Mouse (Mus musculus) kidney, embryonic 14.5 days (tissue): ENCODE data around the gene Dnah8. TPM values are rescaled to one million over a fixed set of nuclear protein-coding genes. Genes with fewer than 3 reads are reported as not detected.
"Not testable (repeated sequence)": the region's sequence is repeated elsewhere in the genome, so short reads cannot be mapped to it uniquely, and the experiment has no call there.

ENCODE experiments used
- ATAC-seq: fragments of 200-750 bp; cut with Nextera tagmentation; 2 replicates; pipeline ENCODE4 v1.8.0; 2017; ENCODE audit warnings: moderate number of reproducible peaks, mild to moderate bottlenecking, moderate TSS enrichment, moderate library complexity; ENCODE audit not compliant: low FRiP score, low TSS enrichment
- H3K27ac ChIP-seq: fragments of 300-500 bp; sonication (generic); 2 replicates; pipeline ENCODE4 v1.5.1; 2014; ENCODE audit warnings: low read depth, mild to moderate bottlenecking, low read length, moderate library complexity, mixed read lengths
- H3K27me3 ChIP-seq: fragments of 300-500 bp; sonication (generic); 2 replicates; pipeline ENCODE4 v1.6.1; 2014; ENCODE audit warnings: mild to moderate bottlenecking, low read length; ENCODE audit not compliant: control insufficient read depth, insufficient read depth
- H3K36me3 ChIP-seq: fragments of 300-500 bp; sonication (generic); 2 replicates; pipeline ENCODE4 v1.6.1; 2014; ENCODE audit warnings: low read length, mixed read lengths; ENCODE audit not compliant: control insufficient read depth, insufficient read depth
- H3K4me1 ChIP-seq: fragments of 300-500 bp; sonication (generic); 2 replicates; pipeline ENCODE4 v1.6.1; 2014; ENCODE audit warnings: low read length, mixed read lengths; ENCODE audit not compliant: control insufficient read depth, insufficient read depth
- H3K4me2 ChIP-seq: fragments of 300-500 bp; sonication (generic); replicated peaks from 2 replicates; pipeline ENCODE4 v1.6.1; 2014; ENCODE audit warnings: low read depth, mild to moderate bottlenecking, low read length
- H3K4me3 ChIP-seq: fragments of 300-500 bp; sonication (generic); 2 replicates; pipeline ENCODE4 v1.5.1; 2014; ENCODE audit warnings: mild to moderate bottlenecking, low read length
- H3K9ac ChIP-seq: fragments of 300-500 bp; sonication (generic); 2 replicates; pipeline ENCODE4 v1.6.1; 2014; ENCODE audit warnings: low read depth, mild to moderate bottlenecking, low read length, moderate library complexity
- H3K9me3 ChIP-seq: fragments of 300-500 bp; sonication (generic); 2 replicates; pipeline ENCODE4 v1.6.1; 2016; ENCODE audit warnings: low read length; ENCODE audit not compliant: control insufficient read depth
- WGBS: fragments of 180-500 bp; shearing (Covaris S2); extraction: QIAGEN DNeasy Blood & Tissue Kit; methylation state at CpG from one replicate; pipeline ENCODE4 v1.1.7; 2014; 5-methylcytosine and 5-hydroxymethylcytosine counted together
- polyA plus RNA-seq: library from polyadenylated mRNA; unstranded; fragments of >200 nt; fragmentation: Nextera tagmentation; extraction: Ambion mirVana; gene quantifications from 2 replicates; pipeline ENCODE4 v1.2.1, GENCODE M21; 2014

Dnah8 gene
- 0.57 and 0.61 TPM in 2 replicates for polyA plus RNA-seq

DNA sequence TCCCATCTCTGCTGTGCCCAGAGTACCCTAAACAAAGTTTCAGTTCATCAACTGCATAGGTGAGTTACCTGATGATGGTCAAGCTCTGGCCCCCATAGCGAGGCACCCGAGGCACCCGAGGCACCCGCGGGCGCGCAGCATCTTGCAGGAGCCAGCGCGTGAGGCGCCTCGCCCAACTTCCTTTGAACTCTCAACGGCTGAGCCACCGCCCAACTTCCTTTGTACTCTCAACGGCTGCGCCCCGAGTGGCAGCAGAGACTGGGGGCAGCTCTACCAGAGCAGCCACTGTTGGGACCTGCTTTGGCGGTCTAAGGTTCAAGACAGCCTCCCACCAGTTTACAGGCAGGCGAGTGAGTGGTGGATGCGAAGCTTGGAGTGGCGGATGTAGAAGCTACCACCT is at the start of gene Dnah8:
TSS of gene Dnah8 (plus strand) at position 223 of the 400 bp plus-strand sequence.
- H3K36me3 ChIP-seq, H3K4me2 ChIP-seq, ATAC-seq, H3K9ac ChIP-seq, H3K4me3 ChIP-seq, H3K4me1 ChIP-seq, H3K27ac ChIP-seq, H3K27me3 ChIP-seq, H3K9me3 ChIP-seq: not testable (repeated sequence)
- no CpG with 5 or more reads among the region's 20 CpGs for WGBS

DNA sequence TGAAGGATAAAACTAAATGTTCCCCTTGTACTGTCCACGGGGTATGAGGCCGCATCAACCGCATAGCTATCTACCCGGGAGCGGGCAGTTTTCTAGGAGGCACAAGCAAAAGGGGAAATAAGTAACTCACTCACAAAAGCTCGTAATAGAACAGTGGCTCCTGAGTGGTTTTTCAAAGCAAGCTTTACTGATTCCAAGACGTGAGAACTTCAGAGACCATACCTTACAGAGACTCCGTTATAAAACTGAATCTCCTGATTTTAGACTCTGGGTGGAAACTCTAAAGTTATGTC is 49.4 kb upstream of the Dnah8 start:
- Histone ChIP-seq H3K4me2 (peak overlapping the region; percentile 73; the same call in 1 of the 2 replicates), H3K9me3 (no peaks in the 10 kb centered on the region), H3K4me1 (peaks cover 25% of the 10 kb centered on the region), H3K36me3 (no peaks in the 10 kb centered on the region), H3K27ac (no peak overlapping the region), H3K27me3 (no peaks in the 10 kb centered on the region), H3K9ac (no peak overlapping the region), H3K4me3 (peak overlapping the region; percentile 62; the same call in 1 of the 2 replicates)
- WGBS = 75% methylated on average over 8 of the region's 8 CpGs
- no peak for ATAC-seq

DNA sequence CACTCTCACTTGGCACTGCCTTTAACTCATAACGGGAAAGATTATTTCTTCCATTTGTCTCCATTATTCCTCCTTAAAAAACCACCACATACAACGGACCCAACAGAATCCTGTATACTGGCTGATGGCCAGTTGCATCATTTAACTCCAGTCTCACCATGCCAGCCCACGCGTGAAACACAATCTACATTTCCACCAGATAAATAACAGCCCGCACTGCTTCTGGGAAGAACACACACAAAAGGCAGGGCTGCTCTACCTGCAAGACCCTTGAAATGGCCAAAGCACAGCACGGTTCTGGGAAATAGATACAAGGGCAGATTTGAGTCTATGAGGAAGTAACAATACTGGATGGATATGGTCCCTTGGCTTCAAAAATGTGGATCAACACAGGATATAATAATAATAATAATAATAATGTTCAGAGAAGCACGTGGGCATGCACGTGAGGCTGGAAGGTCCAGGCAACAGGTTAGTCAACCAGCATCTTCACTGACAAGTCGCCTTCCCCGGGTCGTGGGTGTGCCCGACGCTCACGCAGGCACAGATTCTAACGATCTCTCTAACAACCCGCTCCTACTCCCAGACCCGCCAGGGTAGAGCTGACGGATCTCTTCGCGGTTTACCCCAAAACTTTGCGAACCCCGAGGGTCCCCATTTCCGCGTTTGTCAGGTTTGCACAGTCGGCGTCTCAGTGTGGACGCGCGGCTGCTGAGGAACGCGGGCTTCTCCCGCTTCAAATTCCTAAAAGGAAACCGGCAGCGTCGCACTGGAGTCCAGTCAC is 48.8 kb upstream of the Dnah8 start:
- 6% methylated on average over 35 of the region's 35 CpGs for WGBS

DNA sequence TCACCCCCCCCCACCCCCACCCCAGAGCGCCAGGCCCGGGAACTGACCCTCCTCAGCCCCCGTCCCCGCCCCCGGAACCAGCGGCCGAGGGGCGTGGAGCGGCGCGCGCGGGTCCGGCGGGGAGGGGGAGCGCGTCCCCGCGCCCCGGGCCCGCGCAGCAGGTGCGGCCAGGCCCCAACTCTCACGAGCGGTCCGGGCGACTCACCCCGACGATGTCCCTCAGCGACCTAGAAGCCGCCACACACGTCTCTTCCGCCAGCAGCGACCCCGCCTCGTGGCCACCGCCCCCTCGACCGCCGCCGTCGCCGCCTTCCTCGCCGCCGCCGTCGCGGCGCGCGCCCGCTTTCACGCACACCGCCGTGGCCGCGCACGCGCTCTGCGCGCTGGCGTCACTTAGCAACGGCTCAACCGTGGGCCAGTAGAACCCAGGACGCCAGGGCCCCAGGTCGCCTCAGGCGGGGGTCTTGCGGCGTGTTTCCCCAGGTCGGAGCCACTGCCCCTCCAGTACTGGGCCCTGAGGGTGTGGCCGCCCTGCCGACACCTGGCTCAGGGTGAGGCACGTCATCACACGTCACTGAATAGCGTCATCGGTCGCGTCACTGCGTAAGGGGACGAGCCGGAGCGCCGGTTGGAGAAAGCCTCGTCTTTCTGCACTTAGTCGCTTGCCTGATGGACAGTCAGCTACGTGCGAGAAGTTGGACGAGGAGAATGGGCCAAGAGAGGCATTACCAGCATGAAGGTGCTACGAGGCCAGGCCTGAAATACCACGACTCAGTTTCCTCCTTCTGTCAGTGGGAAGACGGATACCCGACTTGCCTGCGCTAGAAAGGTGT is 48.0 kb upstream of the Dnah8 start, which contains the start of gene Btbd9:
TSS of gene Btbd9 (minus strand) at position 548 of the 833 bp plus-strand sequence.
- Histone ChIP-seq H3K9ac (peak within 1 kb of the TSS; percentile 72), H3K9me3 (no peaks in the 10 kb centered on the region), H3K4me3 (peak within 1 kb of the TSS; percentile 62), H3K36me3 (no peaks in the 10 kb centered on the region), H3K27me3 (no peaks in the 10 kb centered on the region), H3K27ac (peak within 1 kb of the TSS; percentile 60), H3K4me2 (peak within 1 kb of the TSS; percentile 73), H3K4me1 (peaks cover 13% of the 10 kb centered on the region)
- under 1% methylated on average over 66 of the region's 94 CpGs for whole genome bisulfite sequencing
- ATAC-seq = peak; percentile 90

More for the DNA sequence above, 48.8 kb upstream of the Dnah8 start:
- H3K4me2 ChIP-seq = peak overlapping the region; percentile 73
- H3K27ac ChIP-seq = peak overlapping the region; percentile 60; the same call in 1 of the 2 replicates
- no peaks in the 10 kb centered on the region for H3K27me3 ChIP-seq
- H3K4me1 ChIP-seq = peaks cover 20% of the 10 kb centered on the region
- H3K9me3 ChIP-seq = no peaks in the 10 kb centered on the region
- H3K4me3 ChIP-seq = peak overlapping the region; percentile 62
- H3K36me3 ChIP-seq = no peaks in the 10 kb centered on the region
- H3K9ac ChIP-seq = peak overlapping the region; percentile 72
- no peak for ATAC-seq

DNA sequence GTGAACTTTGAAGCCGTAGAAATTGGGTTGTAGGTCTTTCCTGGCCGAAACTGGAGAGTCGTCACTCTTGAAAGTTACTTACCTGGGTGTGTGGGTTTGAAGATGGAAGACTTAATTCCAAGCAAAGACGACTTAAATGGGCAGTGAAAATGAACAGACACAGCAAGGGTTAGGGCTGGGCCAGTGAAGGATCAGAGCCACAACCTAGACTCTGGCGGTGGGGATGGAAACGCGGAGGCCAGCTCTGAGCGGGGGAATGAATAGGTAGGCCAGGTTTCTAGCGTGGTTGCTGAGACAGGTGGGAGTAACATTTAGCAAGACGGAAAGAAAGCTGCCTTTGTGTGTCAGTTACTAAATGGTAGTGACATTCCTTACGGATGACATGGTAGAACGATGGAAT is 47.2 kb upstream of the Dnah8 start:
- H3K9ac ChIP-seq = peak overlapping the region; percentile 72
- 59% methylated on average over 12 of the region's 12 CpGs for WGBS
- no peak for ATAC-seq
- no peak overlapping the region for H3K27ac ChIP-seq
- H3K4me2 ChIP-seq = peak overlapping the region; percentile 73
- peaks cover 13% of the 10 kb centered on the region for H3K4me1 ChIP-seq
- no peaks in the 10 kb centered on the region for H3K36me3 ChIP-seq
- H3K27me3 ChIP-seq = no peaks in the 10 kb centered on the region
- H3K4me3 ChIP-seq = peak overlapping the region; percentile 62
- no peaks in the 10 kb centered on the region for H3K9me3 ChIP-seq

DNA sequence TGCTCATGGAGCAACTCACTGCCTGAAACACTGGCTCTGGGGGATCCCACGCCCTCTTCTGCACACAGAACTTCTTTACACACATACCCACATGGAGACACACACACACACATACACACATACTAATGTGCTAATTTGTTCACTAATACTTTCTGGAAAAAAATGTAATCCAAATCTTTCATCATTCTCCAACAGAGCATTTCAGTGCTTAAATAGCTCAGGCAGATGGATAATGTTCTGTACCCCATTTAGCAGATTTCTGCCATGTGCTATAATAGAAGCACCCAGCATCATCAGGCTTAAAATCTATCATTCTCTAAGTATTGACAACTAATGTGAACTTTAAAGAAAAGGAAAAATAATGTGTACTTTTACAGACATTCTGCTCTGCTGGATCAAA is 43.4 kb upstream of the Dnah8 start:
- no peak for ATAC-seq
- H3K27ac ChIP-seq = no peak overlapping the region
- H3K4me2 ChIP-seq = no peak overlapping the region
- H3K4me3 ChIP-seq = no peak overlapping the region
- no peaks in the 10 kb centered on the region for H3K27me3 ChIP-seq
- H3K4me1 ChIP-seq = no peaks in the 10 kb centered on the region; the same call in 1 of the 2 replicates
- no peaks in the 10 kb centered on the region for H3K36me3 ChIP-seq
- H3K9ac ChIP-seq = no peak overlapping the region
- WGBS = 63% methylated on average over 1 of the region's 1 CpGs
- no peaks in the 10 kb centered on the region for H3K9me3 ChIP-seq

DNA sequence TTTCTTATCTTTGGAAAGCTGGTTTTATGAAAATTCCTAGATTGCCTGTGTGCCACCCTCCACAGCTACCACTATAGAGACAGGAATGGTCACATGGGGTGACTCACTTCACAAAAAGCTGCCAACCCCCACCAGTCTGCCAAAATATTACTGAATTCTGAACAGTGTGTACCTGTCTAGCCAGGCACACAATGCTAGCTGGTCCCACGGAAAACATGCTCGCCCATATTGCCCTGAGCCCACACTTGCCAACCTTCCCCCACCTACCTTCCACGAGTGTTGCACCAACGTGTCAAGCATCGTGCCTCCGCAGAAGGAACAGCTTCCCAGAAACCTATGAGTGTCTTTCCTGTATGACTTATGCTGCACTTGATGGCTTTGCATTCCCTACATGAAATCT is 43.0 kb upstream of the Dnah8 start:
- ATAC-seq = no peak
- no peak overlapping the region for H3K4me2 ChIP-seq
- H3K36me3 ChIP-seq = no peaks in the 10 kb centered on the region
- H3K4me1 ChIP-seq = no peaks in the 10 kb centered on the region; the same call in 1 of the 2 replicates
- H3K27me3 ChIP-seq = no peaks in the 10 kb centered on the region
- 88% methylated on average over 6 of the region's 6 CpGs for WGBS
- H3K27ac ChIP-seq = no peak overlapping the region
- H3K9me3 ChIP-seq = no peaks in the 10 kb centered on the region
- no peak overlapping the region for H3K4me3 ChIP-seq
- no peak overlapping the region for H3K9ac ChIP-seq

DNA sequence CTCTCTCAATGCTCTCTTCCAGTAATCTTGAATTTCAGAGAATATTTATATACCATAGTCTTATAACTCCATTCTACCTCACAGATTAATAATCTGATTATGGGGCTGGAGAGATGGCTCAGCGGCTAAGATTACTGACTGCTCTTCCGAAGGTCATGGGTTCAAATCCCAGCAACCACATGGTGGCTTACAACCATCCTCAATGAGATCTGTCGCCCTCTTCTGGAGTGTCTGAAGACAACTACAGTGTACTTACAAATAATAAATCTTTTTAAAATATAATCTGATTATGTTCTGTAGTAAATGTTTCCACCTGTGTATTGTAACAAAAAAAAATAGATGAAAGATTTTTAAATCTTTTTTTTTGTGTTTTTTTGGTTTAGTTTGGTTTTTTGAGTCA is 41.8 kb upstream of the Dnah8 start:
- ATAC-seq = no peak
- Histone ChIP-seq H3K9ac (no peak overlapping the region), H3K4me1 (no peaks in the 10 kb centered on the region), H3K36me3 (no peaks in the 10 kb centered on the region), H3K4me3 (no peak overlapping the region), H3K4me2 (no peak overlapping the region), H3K27me3 (no peaks in the 10 kb centered on the region), H3K9me3 (no peaks in the 10 kb centered on the region), H3K27ac (no peak overlapping the region)
- WGBS = 85% methylated on average over 3 of the region's 3 CpGs
